Mouse (Mus musculus): ENCODE measurements around the gene Ciz1. TPM values are rescaled to one million over a fixed set of nuclear protein-coding genes. Genes with fewer than 3 reads are reported as not detected.

Ciz1 gene
- polyA plus RNA-seq, 1 experiment from 2014 or later = 38.9 TPM

DNA sequence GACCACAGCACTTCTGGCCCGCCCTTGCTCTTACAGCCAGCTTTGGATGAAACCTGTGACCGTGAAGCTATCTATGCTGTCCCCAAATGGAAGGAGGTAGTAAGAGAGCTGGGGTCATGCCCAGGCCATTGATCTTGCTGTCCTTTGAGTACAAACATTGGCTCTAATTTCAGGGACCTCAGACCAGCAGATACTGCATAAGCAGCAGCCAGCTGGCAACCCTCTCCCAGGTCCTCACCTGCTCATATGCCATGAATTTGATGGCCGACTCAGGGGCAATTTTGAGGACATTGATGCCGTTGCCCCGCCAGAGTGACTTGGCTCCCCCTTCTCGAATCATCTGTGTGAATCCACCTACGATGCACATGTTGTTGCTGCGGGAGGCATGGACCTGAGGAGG, 65.4 kb downstream of the Ciz1 start:
- WGBS = 86% methylated on average over 8 of the region's 8 CpGs
- H3K36me3 ChIP-seq = peaks cover 46% of the 10 kb centered on the region

DNA sequence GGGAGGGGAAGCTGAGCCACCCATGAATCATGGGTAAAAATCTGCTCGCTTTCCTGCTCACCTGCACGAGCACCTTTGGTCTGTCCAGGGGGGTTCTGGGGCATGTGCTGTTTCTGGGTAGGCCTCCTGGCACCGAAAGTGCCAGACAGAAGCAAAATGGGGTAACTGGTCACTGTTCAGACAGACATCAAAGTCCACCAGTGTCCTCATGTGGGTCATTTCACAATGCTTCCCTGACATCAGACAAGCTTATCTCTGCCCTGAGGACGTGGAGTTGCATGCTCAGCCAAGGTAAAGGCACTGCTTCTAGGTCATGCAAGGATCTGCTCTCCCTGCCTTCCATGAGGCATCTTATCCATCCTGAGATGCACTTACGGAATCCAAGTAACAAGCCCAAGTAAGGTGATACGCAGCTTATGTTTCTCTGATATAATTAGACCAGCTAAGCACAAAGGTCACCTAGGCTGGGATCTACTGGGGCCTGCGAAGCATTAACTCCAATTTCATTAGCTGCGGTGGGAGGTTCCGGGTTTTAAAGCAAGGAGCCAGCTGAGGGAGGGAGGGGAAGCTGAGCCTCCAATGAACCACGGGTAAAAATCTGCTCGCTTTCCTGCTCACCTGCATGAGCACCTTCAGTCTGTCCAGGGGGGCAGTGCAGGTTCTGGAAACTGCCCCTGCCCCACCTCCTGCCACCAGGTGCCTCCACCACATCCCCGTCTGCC, 66.5 kb downstream of the Ciz1 start:
- WGBS = 76% methylated on average over 12 of the region's 12 CpGs

More for the DNA sequence above, 65.4 kb downstream of the Ciz1 start:
- H3K27ac ChIP-seq = no peak overlapping the region
- no peak overlapping the region for H3K4me2 ChIP-seq (replicated peaks)
- no peaks in the 10 kb centered on the region; the same call in 1 of the 2 replicates for H3K4me1 ChIP-seq (replicated peaks)
- H3K27me3 ChIP-seq (replicated peaks) = no peaks in the 10 kb centered on the region
- H3K9ac ChIP-seq = no peak overlapping the region
- no peak for ATAC-seq
- no peak overlapping the region for H3K4me3 ChIP-seq (replicated peaks)
- no peaks in the 10 kb centered on the region for H3K9me3 ChIP-seq

DNA sequence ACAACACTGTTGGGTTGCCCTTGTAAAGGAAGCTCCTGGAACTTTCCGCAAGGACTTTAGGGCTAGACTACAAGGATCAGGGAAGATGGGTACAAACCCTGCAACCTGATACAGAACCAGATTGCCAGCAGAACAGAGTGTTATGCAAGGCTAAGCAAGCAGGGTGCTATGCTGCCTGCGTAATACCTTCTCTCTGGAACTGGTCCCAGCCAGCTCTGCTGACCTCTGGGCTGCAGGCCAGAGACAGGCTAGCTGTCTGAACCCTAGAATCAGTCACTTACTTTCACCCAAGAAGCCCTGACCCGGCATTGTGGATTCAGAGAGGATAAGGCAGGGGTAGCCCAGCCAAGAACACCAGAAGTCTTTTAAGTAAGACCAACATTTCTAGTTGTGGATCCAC, 67.2 kb downstream of the Ciz1 start:
- 87% methylated on average over 3 of the region's 3 CpGs for WGBS
- H3K36me3 ChIP-seq = peaks cover 41% of the 10 kb centered on the region
- no peak for ATAC-seq

More for the DNA sequence above, 66.5 kb downstream of the Ciz1 start:
- H3K9me3 ChIP-seq = no peaks in the 10 kb centered on the region
- no peak overlapping the region for H3K4me3 ChIP-seq (replicated peaks)
- H3K36me3 ChIP-seq = peaks cover 46% of the 10 kb centered on the region
- no peaks in the 10 kb centered on the region for H3K27me3 ChIP-seq (replicated peaks)
- peaks cover 10% of the 10 kb centered on the region for H3K4me1 ChIP-seq (replicated peaks)
- no peak overlapping the region for H3K27ac ChIP-seq
- peak; percentile 48; the same call in 1 of the 2 replicates for ATAC-seq
- no peak overlapping the region for H3K9ac ChIP-seq
- H3K4me2 ChIP-seq (replicated peaks) = no peak overlapping the region

DNA sequence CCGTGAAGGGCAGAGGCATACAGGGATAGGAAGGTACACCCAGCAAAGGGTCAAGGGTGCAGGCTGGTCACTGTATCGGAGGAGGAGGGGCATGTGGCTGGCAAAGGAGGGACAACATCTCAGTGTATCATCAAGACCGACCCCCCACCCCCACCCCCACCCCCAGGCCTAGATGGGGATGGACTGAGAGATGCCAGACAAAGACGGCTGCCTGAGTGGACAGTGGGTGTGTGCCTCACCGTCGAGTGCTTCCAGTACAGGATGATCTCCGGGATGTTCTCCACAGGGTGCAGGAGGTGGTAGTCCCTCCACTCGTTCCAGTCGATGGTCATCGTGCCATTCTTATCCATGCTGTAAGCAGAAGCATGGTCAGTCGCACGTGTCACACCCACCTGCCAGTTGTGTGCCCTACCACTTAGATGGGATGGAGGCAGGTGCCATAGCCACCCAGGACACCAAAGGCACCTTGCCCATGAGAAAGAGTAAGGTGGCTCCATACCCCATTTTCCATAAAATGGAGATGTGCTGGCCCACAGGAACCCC, 68.0 kb downstream of the Ciz1 start:
- H3K4me2 ChIP-seq (replicated peaks) = no peak overlapping the region
- H3K4me3 ChIP-seq (replicated peaks) = no peak overlapping the region
- H3K9me3 ChIP-seq = no peaks in the 10 kb centered on the region
- H3K27ac ChIP-seq = no peak overlapping the region
- 87% methylated on average over 12 of the region's 12 CpGs for WGBS
- no peaks in the 10 kb centered on the region for H3K27me3 ChIP-seq (replicated peaks)
- peaks cover 23% of the 10 kb centered on the region for H3K4me1 ChIP-seq (replicated peaks)
- no peak overlapping the region for H3K9ac ChIP-seq
- H3K36me3 ChIP-seq = peaks cover 39% of the 10 kb centered on the region
- no peak for ATAC-seq

More for the DNA sequence above, 67.2 kb downstream of the Ciz1 start:
- Histone ChIP-seq H3K4me3 (replicated peaks) (no peak overlapping the region), H3K9me3 (no peaks in the 10 kb centered on the region), H3K9ac (no peak overlapping the region), H3K27ac (no peak overlapping the region), H3K27me3 (replicated peaks) (no peaks in the 10 kb centered on the region), H3K4me2 (replicated peaks) (no peak overlapping the region), H3K4me1 (replicated peaks) (peaks cover 15% of the 10 kb centered on the region)

DNA sequence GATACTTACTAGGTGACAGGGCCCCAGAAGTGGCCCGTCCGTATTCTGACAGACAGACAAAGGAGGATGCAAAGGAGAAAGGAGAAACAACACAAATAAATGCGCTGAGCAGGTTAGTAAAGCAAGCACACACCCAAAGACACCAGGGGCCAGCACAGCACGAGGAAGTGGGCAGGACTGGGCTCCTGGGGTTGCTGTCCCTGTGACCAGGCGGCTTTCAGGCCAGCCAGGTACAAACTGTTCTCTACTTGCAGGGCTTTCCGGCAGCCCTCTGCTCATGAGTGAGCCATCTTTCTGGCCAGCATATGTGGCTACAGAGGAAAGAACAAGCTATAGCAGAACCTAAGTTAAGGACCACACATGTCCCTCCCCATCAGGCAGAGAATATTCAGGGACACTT, 68.5 kb downstream of the Ciz1 start:
- H3K9ac ChIP-seq = no peak overlapping the region
- H3K36me3 ChIP-seq = peaks cover 35% of the 10 kb centered on the region
- H3K4me2 ChIP-seq (replicated peaks) = no peak overlapping the region
- no peak for ATAC-seq
- H3K4me3 ChIP-seq (replicated peaks) = no peak overlapping the region
- 81% methylated on average over 6 of the region's 6 CpGs for WGBS
- no peaks in the 10 kb centered on the region for H3K27me3 ChIP-seq (replicated peaks)
- no peak overlapping the region for H3K27ac ChIP-seq
- H3K4me1 ChIP-seq (replicated peaks) = peaks cover 28% of the 10 kb centered on the region
- no peaks in the 10 kb centered on the region for H3K9me3 ChIP-seq

DNA sequence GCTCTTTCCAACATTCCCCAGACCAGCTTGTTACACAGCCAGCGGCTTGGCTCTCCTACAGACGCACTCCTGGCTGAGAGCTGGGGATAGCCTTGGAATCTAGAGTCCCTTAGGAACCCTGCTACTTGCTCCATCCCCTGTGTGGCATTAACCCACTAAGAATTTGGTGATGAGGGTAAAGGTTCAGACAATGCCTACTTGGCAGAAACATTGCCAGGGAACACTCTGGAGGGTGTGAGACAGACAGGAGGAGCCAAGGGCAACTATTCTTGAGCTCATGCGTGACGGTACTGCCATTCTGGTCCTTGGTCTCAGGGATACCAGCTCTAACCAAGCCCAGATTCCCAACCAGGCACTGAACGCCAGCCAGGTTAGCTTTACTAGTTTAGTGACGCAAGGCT, 69.7 kb downstream of the Ciz1 start:
- Histone ChIP-seq H3K4me1 (replicated peaks) (peaks cover 30% of the 10 kb centered on the region), H3K27me3 (replicated peaks) (no peaks in the 10 kb centered on the region), H3K27ac (no peak overlapping the region), H3K4me2 (replicated peaks) (no peak overlapping the region), H3K36me3 (peaks cover 24% of the 10 kb centered on the region), H3K9me3 (no peaks in the 10 kb centered on the region), H3K4me3 (replicated peaks) (no peak overlapping the region), H3K9ac (no peak overlapping the region; the same call in 1 of the 2 replicates)
- ATAC-seq = no peak
- WGBS = 92% methylated on average over 6 of the region's 6 CpGs

DNA sequence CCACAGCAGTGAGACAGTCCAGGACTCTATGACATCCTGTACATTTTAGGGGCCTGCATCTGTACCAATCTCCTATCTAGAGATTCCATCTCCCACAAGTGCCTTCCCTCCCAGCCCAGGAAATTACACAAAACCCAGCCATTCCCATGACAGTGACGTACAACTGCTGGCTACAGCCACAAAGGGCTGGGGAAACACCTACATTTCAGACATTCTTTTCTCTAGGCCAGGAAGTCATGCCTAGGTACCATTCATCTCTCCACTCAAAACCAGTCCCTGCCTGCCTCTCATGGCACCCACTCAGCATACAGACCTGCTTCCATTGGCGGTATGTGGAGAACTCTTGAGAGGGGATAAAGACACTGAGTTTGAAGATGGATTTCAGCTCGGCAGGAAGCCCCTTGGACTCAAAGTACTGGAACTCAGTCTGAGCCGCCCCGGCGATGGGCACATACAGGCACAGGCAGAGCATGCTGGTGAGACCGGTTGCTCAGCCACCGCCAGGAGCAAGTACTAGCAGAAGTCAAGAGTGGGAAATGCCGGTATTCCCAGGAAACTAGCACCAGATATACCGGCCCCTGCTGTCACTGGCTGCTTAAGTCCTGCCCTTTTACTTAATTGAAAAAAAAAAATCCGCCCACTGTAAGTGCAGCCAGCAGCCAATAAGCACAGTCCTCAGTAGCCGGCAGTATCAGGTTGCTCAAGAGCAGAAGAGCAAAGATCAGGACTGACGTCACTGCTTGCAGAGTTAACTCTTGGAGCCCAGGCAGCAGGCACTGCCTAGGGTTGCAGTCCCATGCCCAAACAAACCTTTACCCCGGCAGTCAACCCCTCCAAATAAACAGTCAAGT, 71.6 kb downstream of the Ciz1 start:
- Histone ChIP-seq H3K9ac (peak overlapping the region; percentile 48), H3K4me1 (replicated peaks) (peaks cover 43% of the 10 kb centered on the region)
- peak; percentile 89 for ATAC-seq

DNA sequence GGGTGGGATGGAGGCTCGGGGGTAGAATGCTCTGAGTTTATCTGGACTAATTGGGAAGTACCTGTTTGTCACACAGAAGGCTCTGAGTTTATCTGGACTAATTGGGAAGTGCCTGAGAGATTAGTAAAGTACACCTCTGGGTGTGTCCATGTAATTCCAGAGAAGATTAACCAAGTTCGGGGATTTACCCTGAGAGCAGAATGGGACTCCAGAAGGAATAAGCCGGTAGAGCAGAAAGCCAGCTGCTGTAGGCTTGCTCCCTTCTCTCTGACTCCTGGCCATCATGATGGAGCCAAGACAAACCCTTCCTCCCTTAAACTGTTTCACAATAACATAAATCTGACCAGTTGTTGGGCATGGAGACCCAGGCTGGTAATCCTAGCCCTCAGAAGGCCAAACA, 72.7 kb downstream of the Ciz1 start:
- 38% methylated on average over 3 of the region's 3 CpGs for WGBS
- no peak for ATAC-seq
- no peaks in the 10 kb centered on the region for H3K9me3 ChIP-seq
- H3K9ac ChIP-seq = no peak overlapping the region; the same call in 1 of the 2 replicates
- peaks cover 52% of the 10 kb centered on the region for H3K4me1 ChIP-seq (replicated peaks)
- H3K27ac ChIP-seq = peak overlapping the region; percentile 82
- H3K36me3 ChIP-seq = peaks cover 7% of the 10 kb centered on the region; the same call in 1 of the 2 replicates
- H3K4me2 ChIP-seq (replicated peaks) = 0 out of 2 replicates have a peak overlapping the region, but pooled peaks have one; percentile 78
- no peaks in the 10 kb centered on the region for H3K27me3 ChIP-seq (replicated peaks)
- H3K4me3 ChIP-seq (replicated peaks) = no peak overlapping the region

More for the DNA sequence above, 71.6 kb downstream of the Ciz1 start:
- peak overlapping the region; percentile 82 for H3K27ac ChIP-seq
- no peaks in the 10 kb centered on the region for H3K27me3 ChIP-seq (replicated peaks)
- H3K9me3 ChIP-seq = no peaks in the 10 kb centered on the region
- WGBS = 2% methylated on average over 14 of the region's 14 CpGs
- peaks cover 10% of the 10 kb centered on the region for H3K36me3 ChIP-seq
- H3K4me2 ChIP-seq (replicated peaks) = peak overlapping the region; percentile 78
- H3K4me3 ChIP-seq (replicated peaks) = peak overlapping the region; percentile 31

DNA sequence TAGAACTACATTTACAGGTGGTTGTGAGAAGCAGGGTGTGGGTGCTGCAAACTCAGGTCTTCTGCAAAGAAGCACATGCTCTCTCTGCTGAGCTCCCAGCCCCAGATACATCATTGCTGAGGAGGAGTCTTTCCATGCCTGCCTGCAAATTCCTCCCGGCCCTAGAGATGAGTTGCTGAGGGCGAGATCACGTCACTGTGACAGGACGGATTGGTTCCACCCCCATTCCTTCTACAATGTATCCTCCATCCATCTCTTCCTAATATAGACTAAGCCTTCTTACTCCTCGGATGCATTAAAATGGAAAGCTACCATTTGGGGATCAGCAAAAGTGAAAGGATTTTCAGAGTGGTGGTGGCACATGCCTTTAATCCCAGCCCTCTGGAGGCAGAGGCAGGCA, 73.4 kb downstream of the Ciz1 start:
- Histone ChIP-seq H3K36me3 (0 out of 2 replicates have a peak, but pooled peaks cover under 1% of the 10 kb centered on the region), H3K9ac (no peak overlapping the region), H3K4me3 (replicated peaks) (no peak overlapping the region), H3K4me2 (replicated peaks) (no peak overlapping the region), H3K4me1 (replicated peaks) (peaks cover 55% of the 10 kb centered on the region), H3K27ac (peak overlapping the region; percentile 82), H3K9me3 (no peaks in the 10 kb centered on the region), H3K27me3 (replicated peaks) (no peaks in the 10 kb centered on the region)
- 50% methylated on average over 5 of the region's 5 CpGs for WGBS
- no peak for ATAC-seq

DNA sequence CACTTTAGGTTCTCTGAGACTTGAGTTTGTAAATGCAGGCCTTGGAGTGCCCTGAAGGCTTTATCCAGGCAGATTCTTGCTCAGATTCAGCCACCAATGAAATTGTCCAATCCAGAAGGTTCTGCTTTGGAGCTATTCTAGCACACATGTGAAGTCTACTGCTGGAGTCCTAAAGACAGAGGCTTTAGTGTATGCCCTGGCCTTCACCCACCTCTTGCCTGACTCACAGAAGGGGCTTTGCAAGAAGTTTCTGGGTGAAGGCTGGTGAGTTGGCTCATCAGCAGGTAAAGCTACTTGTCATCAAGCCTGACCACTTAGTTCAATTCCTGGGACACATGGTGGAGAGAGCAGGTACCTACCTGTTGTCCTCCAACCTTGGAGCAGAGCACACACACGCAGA, 74.0 kb downstream of the Ciz1 start:
- H3K4me3 ChIP-seq (replicated peaks) = no peak overlapping the region
- H3K4me2 ChIP-seq (replicated peaks) = no peak overlapping the region
- 97% methylated on average over 1 of the region's 1 CpGs for WGBS
- no peaks in the 10 kb centered on the region for H3K27me3 ChIP-seq (replicated peaks)
- H3K9me3 ChIP-seq = no peaks in the 10 kb centered on the region
- H3K27ac ChIP-seq = no peak overlapping the region
- ATAC-seq = no peak
- H3K9ac ChIP-seq = no peak overlapping the region
- H3K36me3 ChIP-seq = no peaks in the 10 kb centered on the region
- peaks cover 59% of the 10 kb centered on the region for H3K4me1 ChIP-seq (replicated peaks)

DNA sequence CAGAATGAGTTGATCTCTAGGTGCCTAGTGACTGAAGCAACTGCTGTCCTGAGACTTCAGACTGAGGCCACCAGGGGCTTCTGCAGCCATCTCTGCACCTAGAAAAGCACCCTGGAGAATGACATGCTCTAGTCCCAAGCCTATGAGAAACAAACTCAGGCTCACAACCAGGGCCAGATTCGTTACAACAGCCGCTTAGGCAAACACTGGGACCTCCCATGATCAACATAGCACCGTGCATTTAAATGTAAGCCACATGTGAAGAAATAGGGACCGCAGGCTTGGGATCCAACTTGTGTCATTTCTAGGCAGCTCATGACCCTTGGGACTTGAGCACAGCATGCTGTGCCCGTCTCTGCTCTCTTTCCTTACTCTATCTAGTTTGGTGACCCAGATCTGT, 75.6 kb downstream of the Ciz1 start:
- Histone ChIP-seq H3K4me2 (replicated peaks) (peak overlapping the region; percentile 37; the same call in 1 of the 2 replicates), H3K9me3 (no peaks in the 10 kb centered on the region), H3K9ac (no peak overlapping the region), H3K4me1 (replicated peaks) (peaks cover 61% of the 10 kb centered on the region), H3K27me3 (replicated peaks) (no peaks in the 10 kb centered on the region), H3K27ac (peak overlapping the region; percentile 58; the same call in 1 of the 2 replicates), H3K36me3 (no peaks in the 10 kb centered on the region), H3K4me3 (replicated peaks) (no peak overlapping the region)
- no peak for ATAC-seq
- 69% methylated on average over 5 of the region's 5 CpGs for WGBS

DNA sequence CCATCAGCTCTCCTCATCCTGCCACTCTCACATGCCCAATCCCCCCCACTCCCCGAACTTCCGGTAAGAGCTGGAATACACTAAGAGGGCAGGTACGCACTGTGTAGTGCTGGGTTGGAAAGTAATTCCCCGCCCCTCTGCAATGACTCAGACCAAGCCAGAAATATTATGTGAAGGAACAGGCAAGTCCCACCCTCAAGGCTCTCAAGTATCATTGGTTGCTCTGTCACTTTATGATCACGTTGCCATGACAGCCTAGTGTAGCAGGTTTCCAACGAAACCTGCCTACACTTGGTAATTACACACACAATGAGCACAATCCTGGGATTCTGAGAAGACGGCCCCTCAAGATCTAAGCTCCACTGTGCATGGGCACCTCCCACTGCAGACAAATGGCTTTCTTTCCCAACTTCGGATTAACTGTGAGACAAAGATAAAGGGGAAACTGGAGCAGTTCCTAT, 76.2 kb downstream of the Ciz1 start:
- Histone ChIP-seq H3K4me2 (replicated peaks) (peak overlapping the region; percentile 37), H3K4me3 (replicated peaks) (0 out of 2 replicates have a peak overlapping the region, but pooled peaks have one; percentile 5), H3K27ac (peak overlapping the region; percentile 58), H3K9ac (0 out of 2 replicates have a peak overlapping the region, but pooled peaks have one; percentile 31), H3K27me3 (replicated peaks) (no peaks in the 10 kb centered on the region), H3K9me3 (no peaks in the 10 kb centered on the region), H3K36me3 (no peaks in the 10 kb centered on the region), H3K4me1 (replicated peaks) (peaks cover 55% of the 10 kb centered on the region)
- 36% methylated on average over 8 of the region's 8 CpGs for WGBS
- peak; percentile 84 for ATAC-seq

Measured in intestine, embryonic 15.5 days (tissue).